In the genomic region with DNA sequence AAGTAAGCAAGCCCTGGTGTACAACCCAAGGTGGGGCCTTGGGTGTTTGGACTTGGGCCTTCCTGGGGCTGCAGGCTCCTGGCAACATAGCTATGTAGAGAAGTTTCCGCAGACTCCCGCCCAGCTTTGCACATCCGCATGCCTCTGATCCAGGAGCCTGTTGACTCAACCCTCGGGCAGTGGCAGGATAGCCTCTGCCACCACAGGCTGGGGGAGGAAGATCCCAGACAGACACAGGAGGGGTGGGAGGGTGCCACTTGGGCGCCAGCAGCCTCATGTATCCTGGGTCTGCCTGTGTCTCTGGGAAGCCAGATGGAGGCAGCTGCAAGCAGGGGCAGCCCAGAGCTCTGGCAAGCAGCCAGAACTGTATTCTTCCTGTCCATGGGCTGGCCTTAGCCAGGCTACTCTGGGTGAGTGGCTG, we compare ENCODE assay signal across 8 mouse cellular contexts. TPM values are rescaled to one million over a fixed set of nuclear protein-coding genes. Genes with fewer than 3 reads are reported as not detected.
DNase-seq lines count a peak whose midpoint lies in the region; ATAC-seq and TF ChIP-seq lines count a peak whose summit lies in the region.
"Had no signal": no experiment of that assay in that cellular context is flagged by ENCODE, and none has a peak within 500 bp of the region (broad histone marks: within the 10 kb centered on the region; RNA-seq: fewer than 3 reads in every experiment).

No protein-coding gene starts in this region.

- H3K36me3 ChIP-seq in hindbrain, embryonic 14.5 days (replicated peaks; ENCODE audit: control insufficient read depth, insufficient read depth): peaks cover 14% of the 10 kb centered on the region

- 0 out of 2 replicates have a peak, but pooled peaks cover 3% of the 10 kb centered on the region for H3K27me3 ChIP-seq in hindbrain, embryonic 14.5 days (ENCODE audit: control insufficient read depth, insufficient read depth, low read length)

- H3K4me3 ChIP-seq in gastrocnemius, adult 2 months: peak overlapping the region; percentile 20
- H3K4me3 ChIP-seq in hindbrain, embryonic 14.5 days (replicated peaks; ENCODE audit: low read length): no peak overlapping the region
- no peak overlapping the region for H3K4me3 ChIP-seq in lung, adult 2 months (replicated peaks; ENCODE audit: extremely low read depth, low read depth, low read length)
- H3K4me3 ChIP-seq: limb, embryonic 12.5 days had no signal

- WGBS in hindbrain, embryonic 14.5 days: 56% methylated on average over 5 of the region's 5 CpGs
- 22% methylated on average over 5 of the region's 5 CpGs for WGBS in lung, adult 2 months

- H3K9me3 ChIP-seq in hindbrain, embryonic 14.5 days (ENCODE audit: control insufficient read depth, low read length): no peaks in the 10 kb centered on the region
- H3K9me3 ChIP-seq: limb, embryonic 12.5 days had no signal

- H3K9ac ChIP-seq in hindbrain, embryonic 14.5 days: no peak overlapping the region
- H3K9ac ChIP-seq: limb, embryonic 12.5 days had no signal

- ATAC-seq in hindbrain, embryonic 14.5 days (ENCODE audit: low FRiP score): no peak

- intact Hi-C loops in gastrocnemius, adult 2 months (cut with DNase I): no loop called here

- no peak overlapping the region for H3K4me2 ChIP-seq in hindbrain, embryonic 14.5 days (replicated peaks)
- H3K4me2 ChIP-seq: limb, embryonic 12.5 days had no signal

- peak overlapping the region; percentile 75 for H3K27ac ChIP-seq in gastrocnemius, adult 2 months
- H3K27ac ChIP-seq in hindbrain, embryonic 14.5 days: peak overlapping the region; percentile 14; the same call in 1 of the 2 replicates
- H3K27ac ChIP-seq: limb, embryonic 12.5 days had no signal

- peaks cover 38% of the 10 kb centered on the region for H3K4me1 ChIP-seq in hindbrain, embryonic 14.5 days (replicated peaks; ENCODE audit: control insufficient read depth, insufficient read depth, low read length)
- H3K4me1 ChIP-seq in lung, adult 2 months (ENCODE audit: control insufficient read depth, insufficient read depth, low read length): peaks cover 49% of the 10 kb centered on the region

- peak; percentile 45 for DNase-seq in right cerebral cortex, postnatal 14 days
- no peak for DNase-seq in right cerebral cortex, adult 2 months (ENCODE audit: low spot score in 2 of 2)
- peak; percentile 67 for DNase-seq in gastrocnemius, adult 2 months
- DNase-seq in hindbrain, embryonic 14.5 days (ENCODE audit: low spot score): peak; percentile 63
- peak; percentile 68 for DNase-seq in lung, adult 2 months
- DNase-seq in frontal cortex, postnatal 25 days (ENCODE audit: low spot score in 2 of 2): no peak
- DNase-seq in spleen, postnatal 36 days (ENCODE audit: low spot score in 2 of 2): no peak

- no peak for TF ChIP-seq CTCF in gastrocnemius, adult 2 months (IDR thresholded peaks at IDR 0.05)
- TF ChIP-seq CTCF in lung, adult 2 months (IDR thresholded peaks at IDR 0.05; ENCODE audit: insufficient read depth, low read length): no peak

- no peak for TF ChIP-seq POLR2A in lung, adult 2 months (IDR thresholded peaks at IDR 0.05; ENCODE audit: borderline replicate concordance, extremely low read depth, low read depth, low read length)

RNA-seq across cellular contexts. Expression of a gene that starts 3.6 kb away (rescaled TPM):
- total RNA-seq in gastrocnemius, adult 2 months (2021): 1 to 10 TPM; 3.0 to 7.4 TPM
- polyA plus RNA-seq in hindbrain, embryonic 14.5 days (2014; fragmentation: Nextera tagmentation; extraction: Ambion mirVana): 5.2 and 5.3 TPM in 2 replicates
- 31.6 and 32.2 TPM in 2 replicates for polyA plus RNA-seq in lung, adult 2 months (2012; rRNA removed)

RNA-seq across cellular contexts. Expression of a gene that starts 38.8 kb away (rescaled TPM):
- under 1 TPM in 1 of 2 experiments, not detected in 1; 0.73 TPM for total RNA-seq in gastrocnemius, adult 2 months (2021)
- 1.2 and 2.8 TPM in 2 replicates for polyA plus RNA-seq in hindbrain, embryonic 14.5 days (2014; fragmentation: Nextera tagmentation; extraction: Ambion mirVana)
- polyA plus RNA-seq in lung, adult 2 months (2012; rRNA removed): 1.5 and 1.9 TPM in 2 replicates

RNA-seq across cellular contexts. Expression of a gene that starts 39.1 kb away (rescaled TPM):
- 1 to 10 TPM; 1.6 to 4.0 TPM for total RNA-seq in gastrocnemius, adult 2 months (2021)
- 5.2 and 6.2 TPM in 2 replicates for polyA plus RNA-seq in hindbrain, embryonic 14.5 days (2014; fragmentation: Nextera tagmentation; extraction: Ambion mirVana)
- 3.7 and 6.9 TPM in 2 replicates for polyA plus RNA-seq in lung, adult 2 months (2012; rRNA removed)

Comparison
In these comparisons a context has a peak if more than half of its experiments do, and no peak if none do; other contexts are left out.
1. DNase-seq: peak in right cerebral cortex, postnatal 14 days (single experiment), gastrocnemius, adult 2 months (single experiment), hindbrain, embryonic 14.5 days (single experiment) and lung, adult 2 months (single experiment); none in right cerebral cortex, adult 2 months (0 of 2), frontal cortex, postnatal 25 days (0 of 2) and spleen, postnatal 36 days (0 of 2).